Mouse (Mus musculus): Measurements from ENCODE around the gene Hdac7. TPM values are rescaled to one million over a fixed set of nuclear protein-coding genes. Genes with fewer than 3 reads are reported as not detected.

Gene Hdac7
- total and polyA plus RNA-seq, 3 experiments = 19.8 to 55.2 (median 21.7) TPM

DNA sequence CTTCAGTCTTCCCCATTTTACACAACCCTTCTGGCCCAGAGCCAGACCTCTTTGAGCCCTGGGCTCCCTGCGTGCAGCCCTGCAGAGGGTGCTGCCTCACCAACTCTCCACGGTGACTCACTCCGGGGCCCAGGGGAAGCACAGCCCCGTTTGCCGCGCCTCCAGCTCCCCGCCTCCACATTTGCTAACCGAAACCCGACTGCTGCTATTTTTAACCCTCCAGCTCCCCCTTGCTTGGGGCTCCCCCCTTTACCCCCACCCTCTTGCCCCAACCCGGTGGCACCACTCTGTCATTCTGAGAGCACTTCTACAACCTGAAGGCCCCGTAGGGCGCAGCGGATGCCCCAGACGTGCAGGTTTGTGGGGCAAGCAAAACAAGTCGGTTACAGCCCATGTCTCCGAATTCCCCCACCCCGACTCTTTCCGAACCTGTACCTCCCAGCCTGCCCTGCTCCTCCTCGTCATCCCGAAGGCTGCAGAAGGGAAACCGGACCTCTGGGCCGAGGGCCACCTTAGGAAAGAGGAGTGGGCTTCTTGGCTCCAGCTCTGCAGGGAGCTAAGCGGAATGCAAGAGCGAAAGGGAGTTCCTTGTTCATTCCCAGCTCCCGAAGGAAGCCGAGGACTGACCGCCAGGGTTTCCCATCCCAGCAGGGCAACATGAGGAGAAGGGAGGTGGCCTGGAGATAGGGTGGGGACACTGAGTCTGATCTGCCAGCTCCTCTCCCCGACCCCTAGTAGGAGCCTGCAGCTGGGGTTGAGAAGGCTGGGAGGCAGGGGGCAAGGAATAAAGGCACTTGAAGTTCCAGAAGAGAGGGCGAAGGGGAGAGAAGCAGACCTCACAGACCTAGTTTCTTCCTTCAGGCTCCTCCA, 19.0 kb downstream of the Hdac7 start (continued):
- TF ChIP-seq NELFE (IDR thresholded peaks at IDR 0.05; ENCODE audit: low read depth, low read length) = peak; percentile 2

DNA sequence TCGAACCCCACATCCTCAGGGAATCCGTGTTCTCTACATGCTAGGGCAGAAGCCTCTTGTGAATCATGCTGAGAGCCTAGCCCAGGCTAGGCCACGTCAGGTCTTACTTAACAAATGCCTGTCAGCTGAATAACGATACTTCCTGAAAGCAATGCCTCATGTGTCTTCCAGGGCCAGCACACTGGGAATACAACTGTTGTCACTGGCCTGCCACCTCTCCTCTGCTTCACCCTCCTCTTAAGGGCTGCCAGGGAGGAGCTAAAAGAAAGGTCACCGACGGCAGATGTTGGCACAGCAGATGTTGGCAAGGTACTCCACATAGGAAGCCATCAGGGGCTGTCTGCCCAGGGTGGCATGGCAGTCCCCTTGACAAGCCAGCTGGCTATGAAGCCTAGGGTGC, 20.3 kb downstream of the Hdac7 start:
- Histone ChIP-seq H3K79me2 (replicated peaks; ENCODE audit: control insufficient read depth, extremely low read depth, insufficient read depth, poor library complexity, severe bottlenecking) (peaks cover 38% of the 10 kb centered on the region), H3K36me3 (replicated peaks in 1 of 2; ENCODE audit: control insufficient read depth in 1 of 2, insufficient read depth in 1 of 2, low read length in 1 of 2) (peaks cover 5 to 26% of the 10 kb centered on the region in 2 experiments), H3K27ac (ENCODE audit: insufficient read depth, low read depth) (peak overlapping the region; percentile 69), H3K9ac (ENCODE audit: insufficient read depth, low read depth) (0 out of 2 replicates have a peak overlapping the region, but pooled peaks have one; percentile 8), H3K4me2 (ENCODE audit: insufficient read depth, low read depth, poor library complexity, severe bottlenecking) (no peak overlapping the region), H3K4me1 (ENCODE audit: control insufficient read depth in 1 of 2, insufficient read depth in 2 of 2) (peaks cover 64 to 91% of the 10 kb centered on the region in 2 experiments), H3K27me3 (replicated peaks) (no peaks in the 10 kb centered on the region), H3K9me3 (replicated peaks; ENCODE audit: low read length) (no peaks in the 10 kb centered on the region), H3K4me3 (replicated peaks in 1 of 3; ENCODE audit: low read depth in 2 of 3, low read length in 2 of 3, poor library complexity in 1 of 3) (no peak overlapping the region)
- TF ChIP-seq EP300 (IDR thresholded peaks at IDR 0.05; ENCODE audit: low read length) = no peak
- no peak; the same call in 1 of the 2 replicates for TF ChIP-seq MXI1 (IDR thresholded peaks at IDR 0.05; ENCODE audit: low read depth, low read length)
- dilution Hi-C loops (cut with MboI; ENCODE audit: extremely low pct_ligation_motif_present, extremely low pct_unique_long_range_greater_than_20kb, low sequenced_read_pairs) (no loop called here), in situ Hi-C loops (cut with MboI; ENCODE audit: low pct_ligation_motif_present, low pct_unique_long_range_greater_than_20kb, low sequenced_read_pairs) (no loop called here)
- no peak for DNase-seq (ENCODE audit: extremely low read depth)

DNA sequence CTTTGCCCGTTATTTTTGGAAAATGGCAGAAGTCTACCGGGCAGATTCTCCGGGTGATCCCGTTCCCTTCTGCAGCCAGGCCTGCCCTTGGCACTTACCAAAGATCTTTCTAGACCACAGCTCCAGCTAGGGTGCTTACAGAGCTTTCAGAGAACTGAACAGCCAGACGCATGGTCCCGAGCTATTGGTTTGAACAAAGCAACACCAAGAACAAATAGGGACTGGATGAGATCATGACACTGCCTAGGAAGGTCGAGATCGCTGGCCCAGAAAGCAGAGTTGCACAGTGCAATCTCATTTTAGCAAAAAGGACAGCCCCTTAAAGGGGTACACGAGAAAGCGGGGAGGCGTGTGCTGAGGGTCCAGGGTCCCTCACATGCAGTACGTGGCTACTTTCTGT, 20.8 kb downstream of the Hdac7 start:
- H3K4me3 ChIP-seq (replicated peaks in 1 of 3; ENCODE audit: low read depth in 2 of 3, low read length in 2 of 3, poor library complexity in 1 of 3) = no peak overlapping the region
- in situ Hi-C loops (cut with MboI; ENCODE audit: low pct_ligation_motif_present, low pct_unique_long_range_greater_than_20kb, low sequenced_read_pairs) = no loop called here
- H3K27me3 ChIP-seq (replicated peaks) = no peaks in the 10 kb centered on the region
- dilution Hi-C loops (cut with MboI; ENCODE audit: extremely low pct_ligation_motif_present, extremely low pct_unique_long_range_greater_than_20kb, low sequenced_read_pairs) = no loop called here
- no peak for DNase-seq (ENCODE audit: extremely low read depth)
- H3K36me3 ChIP-seq (replicated peaks in 1 of 2; ENCODE audit: control insufficient read depth in 1 of 2, insufficient read depth in 1 of 2, low read length in 1 of 2) = peaks cover 5 to 31% of the 10 kb centered on the region in 2 experiments
- TF ChIP-seq GABPA (IDR thresholded peaks at IDR 0.05; ENCODE audit: insufficient replicate concordance, low read depth, low read length) (no peak), ELF1 (IDR thresholded peaks at IDR 0.05; ENCODE audit: low read depth, low read length) (no peak), ZNF384 (IDR thresholded peaks at IDR 0.05; ENCODE audit: low read depth, low read length) (no peak), CHD1 (IDR thresholded peaks at IDR 0.05; ENCODE audit: low read depth, low read length) (no peak), EP300 (IDR thresholded peaks at IDR 0.05; ENCODE audit: low read length) (no peak), IRF4 (IDR thresholded peaks at IDR 0.05; ENCODE audit: low read depth, low read length) (no peak), ETS1 (conservative IDR thresholded peaks at IDR 0.05; ENCODE audit: low read depth, low read length) (no peak), CHD2 (IDR thresholded peaks at IDR 0.05; ENCODE audit: low read length) (no peak), MAX (IDR thresholded peaks at IDR 0.05; ENCODE audit: low read length) (no peak), E2F4 (IDR thresholded peaks at IDR 0.05; ENCODE audit: insufficient replicate concordance, low read depth, low read length) (no peak), MEF2A (IDR thresholded peaks at IDR 0.05; ENCODE audit: borderline replicate concordance, low read depth, low read length) (no peak), HCFC1 (IDR thresholded peaks at IDR 0.05; ENCODE audit: low read depth, low read length) (no peak), MYC (IDR thresholded peaks at IDR 0.05; ENCODE audit: low read depth, low read length) (no peak), NELFE (IDR thresholded peaks at IDR 0.05; ENCODE audit: low read depth, low read length) (no peak), TCF12 (IDR thresholded peaks at IDR 0.05; ENCODE audit: low read depth, low read length) (no peak), UBTF (IDR thresholded peaks at IDR 0.05; ENCODE audit: low read depth, low read length) (no peak), MAZ (IDR thresholded peaks at IDR 0.05; ENCODE audit: low read depth, low read length) (no peak), JUND (conservative IDR thresholded peaks at IDR 0.05; ENCODE audit: low read depth, low read length) (no peak), BHLHE40 (IDR thresholded peaks at IDR 0.05; ENCODE audit: low read depth, low read length) (no peak), JUN (IDR thresholded peaks at IDR 0.05; ENCODE audit: insufficient read depth, low read depth, low read length) (no peak)
- H3K9me3 ChIP-seq (replicated peaks; ENCODE audit: low read length) = no peaks in the 10 kb centered on the region
- H3K4me1 ChIP-seq (ENCODE audit: control insufficient read depth in 1 of 2, insufficient read depth in 2 of 2) = peaks cover 64 to 89% of the 10 kb centered on the region in 2 experiments
- H3K27ac ChIP-seq (ENCODE audit: insufficient read depth, low read depth) = peak overlapping the region; percentile 69
- peaks cover 36% of the 10 kb centered on the region for H3K79me2 ChIP-seq (replicated peaks; ENCODE audit: control insufficient read depth, extremely low read depth, insufficient read depth, poor library complexity, severe bottlenecking)
- H3K4me2 ChIP-seq (ENCODE audit: insufficient read depth, low read depth, poor library complexity, severe bottlenecking) = no peak overlapping the region
- H3K9ac ChIP-seq (ENCODE audit: insufficient read depth, low read depth) = no peak overlapping the region

Data from CH12.LX (cell line).